ENCODE assay signal across 15 mouse cellular contexts in genomic region chr5:102100246-102101241, GRCm38 (mm10). TPM values are rescaled to one million over a fixed set of nuclear protein-coding genes. Genes with fewer than 3 reads are reported as not detected.
DNase-seq lines count a peak whose midpoint lies in the region; ATAC-seq lines count a peak whose summit lies in the region.
"Had no signal": no experiment of that assay in that cellular context is flagged by ENCODE, and none has a peak within 500 bp of the region (broad histone marks: within the 10 kb centered on the region; RNA-seq: fewer than 3 reads in every experiment).

No protein-coding gene starts in this region.

- H3K4me2 ChIP-seq in forebrain, embryonic 16.5 days (ENCODE audit: low read length), result no peak overlapping the region
- no peak overlapping the region for H3K4me2 ChIP-seq in forebrain, embryonic 14.5 days (ENCODE audit: low read length)
- peak overlapping the region; percentile 27 for H3K4me2 ChIP-seq in midbrain, embryonic 11.5 days
- H3K4me2 ChIP-seq in neural tube, embryonic 15.5 days, result no peak overlapping the region

- no peak for DNase-seq in forebrain, embryonic 14.5 days (ENCODE audit: low spot score)
- DNase-seq in hindbrain, embryonic 10.5 days (ENCODE audit: low spot score), result peak; percentile 25
- peak; percentile 87 for DNase-seq in midbrain, embryonic 11.5 days (ENCODE audit: low spot score, missing footprints)
- no peak for DNase-seq in cerebellum, postnatal 10 days
- no peak for DNase-seq in cerebellum, postnatal 36 days
- DNase-seq in kidney, postnatal 36 days, result no peak
- DNase-seq: cerebellum, postnatal 14 days; gastrocnemius, adult 2 months; heart, postnatal 36 days; kidney, adult 18-20 months had no signal

- H3K4me3 ChIP-seq in forebrain, embryonic 16.5 days (replicated peaks; ENCODE audit: low read length), result no peak overlapping the region
- no peak overlapping the region for H3K4me3 ChIP-seq in forebrain, embryonic 14.5 days (ENCODE audit: low read depth, low read length)
- no peak overlapping the region for H3K4me3 ChIP-seq in hindbrain, embryonic 10.5 days
- no peak overlapping the region for H3K4me3 ChIP-seq in midbrain, embryonic 11.5 days (ENCODE audit: low read depth, low read length)
- H3K4me3 ChIP-seq in neural tube, embryonic 15.5 days (replicated peaks), result no peak overlapping the region
- H3K4me3 ChIP-seq: gastrocnemius, adult 2 months; heart, embryonic 10.5 days; layer of hippocampus, adult 2 months had no signal

- H3K27me3 ChIP-seq in forebrain, embryonic 16.5 days (replicated peaks; ENCODE audit: control insufficient read depth, insufficient read depth, low read length), result no peaks in the 10 kb centered on the region
- no peaks in the 10 kb centered on the region for H3K27me3 ChIP-seq in forebrain, embryonic 14.5 days (replicated peaks; ENCODE audit: control insufficient read depth, insufficient read depth, low read length)
- no peaks in the 10 kb centered on the region for H3K27me3 ChIP-seq in hindbrain, embryonic 10.5 days (ENCODE audit: insufficient read depth, poor library complexity, severe bottlenecking)
- no peaks in the 10 kb centered on the region for H3K27me3 ChIP-seq in midbrain, embryonic 11.5 days (ENCODE audit: control insufficient read depth, insufficient read depth, low read length)
- H3K27me3 ChIP-seq in neural tube, embryonic 15.5 days (replicated peaks), result no peaks in the 10 kb centered on the region

- 61% methylated on average over 21 of the region's 21 CpGs for whole genome bisulfite sequencing in forebrain, embryonic 16.5 days
- WGBS in forebrain, embryonic 14.5 days, result 78% methylated on average over 21 of the region's 21 CpGs
- 52% methylated on average over 21 of the region's 21 CpGs for WGBS in hindbrain, embryonic 10.5 days
- 34% methylated on average over 21 of the region's 21 CpGs for WGBS in midbrain, embryonic 11.5 days
- 53% methylated on average over 21 of the region's 21 CpGs for WGBS in neural tube, embryonic 15.5 days

- no peak overlapping the region for H3K27ac ChIP-seq in forebrain, embryonic 16.5 days (ENCODE audit: low read length)
- H3K27ac ChIP-seq in forebrain, embryonic 14.5 days (ENCODE audit: low read depth, low read length), result no peak overlapping the region
- peak overlapping the region; percentile 59 for H3K27ac ChIP-seq in hindbrain, embryonic 10.5 days
- H3K27ac ChIP-seq in midbrain, embryonic 11.5 days (ENCODE audit: low read depth, low read length), result peak overlapping the region; percentile 63
- H3K27ac ChIP-seq in neural tube, embryonic 15.5 days (replicated peaks), result peak overlapping the region; percentile 51; the same call in 1 of the 2 replicates
- H3K27ac ChIP-seq: gastrocnemius, adult 2 months; heart, embryonic 10.5 days; layer of hippocampus, adult 2 months had no signal

- no peak overlapping the region for H3K9ac ChIP-seq in forebrain, embryonic 16.5 days (replicated peaks; ENCODE audit: low read depth, low read length)
- no peak overlapping the region for H3K9ac ChIP-seq in forebrain, embryonic 14.5 days (ENCODE audit: low read length)
- H3K9ac ChIP-seq in midbrain, embryonic 11.5 days (ENCODE audit: low read length), result no peak overlapping the region
- no peak overlapping the region for H3K9ac ChIP-seq in neural tube, embryonic 15.5 days (replicated peaks)

- ATAC-seq in forebrain, embryonic 16.5 days, result peak; percentile 55
- no peak for ATAC-seq in forebrain, embryonic 14.5 days
- peak; percentile 86 for ATAC-seq in midbrain, embryonic 11.5 days (ENCODE audit: low FRiP score)
- ATAC-seq in neural tube, embryonic 15.5 days (ENCODE audit: low FRiP score), result no peak
- ATAC-seq: lung, postnatal 0 days had no signal

- no peaks in the 10 kb centered on the region for H3K36me3 ChIP-seq in forebrain, embryonic 16.5 days (ENCODE audit: control insufficient read depth, insufficient read depth)
- no peaks in the 10 kb centered on the region for H3K36me3 ChIP-seq in forebrain, embryonic 14.5 days (ENCODE audit: control insufficient read depth, insufficient read depth, low read length)
- no peaks in the 10 kb centered on the region for H3K36me3 ChIP-seq in hindbrain, embryonic 10.5 days
- H3K36me3 ChIP-seq in midbrain, embryonic 11.5 days (ENCODE audit: control insufficient read depth, insufficient read depth, low read length), result no peaks in the 10 kb centered on the region
- H3K36me3 ChIP-seq in neural tube, embryonic 15.5 days, result no peaks in the 10 kb centered on the region
- H3K36me3 ChIP-seq: heart, embryonic 10.5 days had no signal

- H3K9me3 ChIP-seq in forebrain, embryonic 16.5 days (ENCODE audit: control insufficient read depth, low read length), result no peaks in the 10 kb centered on the region
- H3K9me3 ChIP-seq in forebrain, embryonic 14.5 days (replicated peaks; ENCODE audit: control insufficient read depth, low read length), result no peaks in the 10 kb centered on the region
- H3K9me3 ChIP-seq in hindbrain, embryonic 10.5 days, result no peaks in the 10 kb centered on the region
- no peaks in the 10 kb centered on the region for H3K9me3 ChIP-seq in midbrain, embryonic 11.5 days (ENCODE audit: control insufficient read depth, low read length)
- H3K9me3 ChIP-seq in neural tube, embryonic 15.5 days (replicated peaks), result no peaks in the 10 kb centered on the region
- H3K9me3 ChIP-seq: heart, embryonic 10.5 days had no signal

- no peaks in the 10 kb centered on the region for H3K4me1 ChIP-seq in forebrain, embryonic 16.5 days (replicated peaks; ENCODE audit: control insufficient read depth, insufficient read depth, low read length)
- H3K4me1 ChIP-seq in forebrain, embryonic 14.5 days (ENCODE audit: control insufficient read depth, insufficient read depth, low read length), result no peaks in the 10 kb centered on the region
- peaks cover 21% of the 10 kb centered on the region for H3K4me1 ChIP-seq in hindbrain, embryonic 10.5 days (replicated peaks)
- H3K4me1 ChIP-seq in midbrain, embryonic 11.5 days (ENCODE audit: control insufficient read depth, insufficient read depth, low read length), result peaks cover 17% of the 10 kb centered on the region
- peaks cover 8% of the 10 kb centered on the region for H3K4me1 ChIP-seq in neural tube, embryonic 15.5 days
- H3K4me1 ChIP-seq: heart, embryonic 10.5 days had no signal

RNA-seq across cellular contexts. Expression of gene Wdfy3, which starts 30.8 kb away (rescaled TPM):
- polyA plus RNA-seq in forebrain, embryonic 16.5 days (2015; fragmentation: Nextera tagmentation; extraction: Ambion mirVana), result 28.0 TPM in 2 replicates
- 15.3 and 22.6 TPM in 2 replicates for polyA plus RNA-seq in forebrain, embryonic 14.5 days (2014; fragmentation: Nextera tagmentation; extraction: Ambion mirVana)
- polyA plus RNA-seq in hindbrain, embryonic 10.5 days (2016; fragmentation: Nextera tagmentation; extraction: Ambion mirVana), result 19.5 and 24.2 TPM in 2 replicates
- polyA plus RNA-seq in midbrain, embryonic 11.5 days (2014; fragmentation: Nextera tagmentation; extraction: Ambion mirVana), result 24.9 and 25.9 TPM in 2 replicates
- 20.5 and 22.9 TPM in 2 replicates for polyA plus RNA-seq in neural tube, embryonic 15.5 days (2015; fragmentation: Nextera tagmentation; extraction: Ambion mirVana)

Comparison
In these comparisons a context has a peak if more than half of its experiments do, and no peak if none do; other contexts are left out.
1. ATAC-seq: peak in forebrain, embryonic 16.5 days (single experiment) and midbrain, embryonic 11.5 days (single experiment); none in forebrain, embryonic 14.5 days (single experiment) and neural tube, embryonic 15.5 days (single experiment).
2. H3K27ac ChIP-seq: peak in hindbrain, embryonic 10.5 days (single experiment), midbrain, embryonic 11.5 days (single experiment) and neural tube, embryonic 15.5 days (single experiment); none in forebrain, embryonic 16.5 days (single experiment) and forebrain, embryonic 14.5 days (single experiment).
3. DNase-seq: peak in hindbrain, embryonic 10.5 days (single experiment) and midbrain, embryonic 11.5 days (single experiment); none in forebrain, embryonic 14.5 days (single experiment), cerebellum, postnatal 10 days (0 of 2), cerebellum, postnatal 36 days (0 of 2) and kidney, postnatal 36 days (0 of 2).